Mouse (Mus musculus) midbrain, postnatal 0 days (tissue): ENCODE measurements around the gene Man1c1. TPM values are rescaled to one million over a fixed set of nuclear protein-coding genes. Genes with fewer than 3 reads are reported as not detected.

Source experiments
- ATAC-seq: fragments of 200-750 bp; cut with Nextera tagmentation; 2 replicates; pipeline ENCODE4 v1.8.0; 2017; ENCODE audit warnings: moderate number of reproducible peaks, mild to moderate bottlenecking, moderate TSS enrichment, moderate library complexity; ENCODE audit not compliant: low FRiP score
- DNase-seq: peaks from one replicate; pipeline ENCODE4 v3.0.0-alpha.2; 2015; ENCODE audit warnings: low spot score
- H3K27ac ChIP-seq: fragments of 300-500 bp; sonication (generic); 2 replicates; pipeline ENCODE4 v1.5.1; 2014; ENCODE audit warnings: low read depth, mild to moderate bottlenecking, low read length, mixed read lengths
- H3K27me3 ChIP-seq: fragments of 300-500 bp; sonication (generic); 2 replicates; pipeline ENCODE4 v1.6.1; 2014; ENCODE audit warnings: low read length, control low read depth, mixed read lengths; ENCODE audit not compliant: insufficient read depth
- H3K36me3 ChIP-seq: fragments of 300-500 bp; sonication (generic); 2 replicates; pipeline ENCODE4 v1.6.1; 2014; ENCODE audit warnings: low read length, control low read depth, mixed read lengths; ENCODE audit not compliant: insufficient read depth
- H3K4me1 ChIP-seq: fragments of 300-500 bp; sonication (generic); 2 replicates; pipeline ENCODE4 v1.6.1; 2014; ENCODE audit warnings: mild to moderate bottlenecking, control low read depth, antibody characterized with exemption, low read length, mixed read lengths; ENCODE audit not compliant: insufficient read depth
- H3K4me2 ChIP-seq: fragments of 300-500 bp; sonication (generic); 2 replicates; pipeline ENCODE4 v1.6.1; 2014; ENCODE audit warnings: low read depth, mild to moderate bottlenecking, low read length, mixed read lengths; ENCODE audit not compliant: poor library complexity, severe bottlenecking
- H3K4me3 ChIP-seq: fragments of 300-500 bp; sonication (generic); 2 replicates; pipeline ENCODE4 v1.5.1; 2014; ENCODE audit warnings: low read depth, mild to moderate bottlenecking, low read length, moderate library complexity
- H3K9ac ChIP-seq: fragments of 300-500 bp; sonication (generic); replicated peaks from 2 replicates; pipeline ENCODE4 v1.6.1; 2014; ENCODE audit warnings: mild to moderate bottlenecking, low read length, moderate library complexity, mixed read lengths; ENCODE audit not compliant: poor library complexity, severe bottlenecking
- H3K9me3 ChIP-seq: fragments of 300-500 bp; sonication (generic); 2 replicates; pipeline ENCODE4 v1.6.1; 2016; ENCODE audit warnings: low read length, control low read depth
- CTCF ChIP-seq: IDR thresholded peaks from 2 replicates; pipeline ENCODE4 v1.5.1; 2016; ENCODE audit warnings: antibody characterized with exemption, mild to moderate bottlenecking
- WGBS: fragments of 180-500 bp; shearing (Covaris S2); extraction: QIAGEN DNeasy Blood & Tissue Kit; methylation state at CpG from one replicate; pipeline ENCODE4 v1.1.7; 2014; 5-methylcytosine and 5-hydroxymethylcytosine counted together
- polyA plus RNA-seq: library from polyadenylated mRNA; unstranded; fragments of >200 nt; fragmentation: Nextera tagmentation; extraction: Ambion mirVana; gene quantifications from 2 replicates; pipeline ENCODE4 v1.2.1, GENCODE M21; 2015
- total RNA-seq: library from RNA; depleted of rRNA; stranded (reverse); fragments of >200 nt; gene quantifications from 2 replicates; pipeline ENCODE4 v1.2.3, GENCODE M21; 2014

The Man1c1 gene
- total and polyA plus RNA-seq, 2 experiments from 2014 or later, result 3.4 to 28.7 TPM

- Histone ChIP-seq H3K9ac (no peak overlapping the region), H3K9me3 (no peaks in the 10 kb centered on the region), H3K36me3 (peaks cover 65% of the 10 kb centered on the region), H3K4me3 (no peak overlapping the region), H3K4me1 (no peaks in the 10 kb centered on the region), H3K27me3 (no peaks in the 10 kb centered on the region), H3K4me2 (no peak overlapping the region), H3K27ac (no peak overlapping the region)
- no peak for ATAC-seq
- 94% methylated on average over 9 of the region's 9 CpGs for WGBS
- no peak for TF ChIP-seq CTCF
- DNase-seq, result no peak
These were observed 161.4 kb downstream of the Man1c1 start for GRCm38 (mm10) chr4:134542726-134543125.

GRCm38 (mm10) chr4:134538997-134539580 is 165.0 kb downstream of the Man1c1 start:
- Histone ChIP-seq H3K9ac (no peak overlapping the region), H3K27me3 (no peaks in the 10 kb centered on the region), H3K27ac (no peak overlapping the region), H3K4me1 (peaks cover under 1% of the 10 kb centered on the region; the same call in 1 of the 2 replicates), H3K36me3 (peaks cover 46% of the 10 kb centered on the region), H3K4me2 (no peak overlapping the region), H3K9me3 (no peaks in the 10 kb centered on the region), H3K4me3 (no peak overlapping the region)
- ATAC-seq (no peak), DNase-seq (peak; percentile 65)
- 72% methylated on average over 10 of the region's 10 CpGs for WGBS
- TF ChIP-seq CTCF, result no peak

GRCm38 (mm10) chr4:134535787-134536151 is 168.3 kb downstream of the Man1c1 start:
- ATAC-seq, result peak; percentile 25; the same call in 1 of the 2 replicates
- H3K27ac ChIP-seq, result 0 out of 2 replicates have a peak overlapping the region, but pooled peaks have one; percentile 43

GRCm38 (mm10) chr4:134534932-134535786 is 168.9 kb downstream of the Man1c1 start, which contains the start of gene Mtfr1l:
Gene Mtfr1l, minus strand, starts transcription at chr4:134535387.
- H3K9me3 ChIP-seq, result no peaks in the 10 kb centered on the region
- H3K27me3 ChIP-seq, result no peaks in the 10 kb centered on the region
- peak within 1 kb of the TSS; percentile 92 for H3K9ac ChIP-seq
- peak; percentile 95 for ATAC-seq
- H3K36me3 ChIP-seq, result peaks cover 23% of the 10 kb centered on the region
- under 1% methylated on average over 71 of the region's 71 CpGs for WGBS
- TF ChIP-seq CTCF, result no peak
- peaks cover 8% of the 10 kb centered on the region; the same call in 1 of the 2 replicates for H3K4me1 ChIP-seq
- peak within 1 kb of the TSS; percentile 90 for H3K27ac ChIP-seq
- peak within 1 kb of the TSS; percentile 95 for H3K4me2 ChIP-seq
- H3K4me3 ChIP-seq, result peak within 1 kb of the TSS; percentile 97
- DNase-seq, result peak; percentile 97

More at GRCm38 (mm10) chr4:134535787-134536151, 168.3 kb downstream of the Man1c1 start:
- Histone ChIP-seq H3K27me3 (no peaks in the 10 kb centered on the region), H3K9me3 (no peaks in the 10 kb centered on the region), H3K9ac (no peak overlapping the region), H3K4me2 (peak overlapping the region; percentile 95), H3K4me1 (peaks cover 8% of the 10 kb centered on the region; the same call in 1 of the 2 replicates), H3K36me3 (peaks cover 24% of the 10 kb centered on the region), H3K4me3 (peak overlapping the region; percentile 97)
- DNase-seq, result no peak
- no peak for TF ChIP-seq CTCF
- 2% methylated on average over 8 of the region's 8 CpGs for WGBS

GRCm38 (mm10) chr4:134534124-134534886 is 169.8 kb downstream of the Man1c1 start:
- Histone ChIP-seq H3K4me1 (peaks cover 8% of the 10 kb centered on the region; the same call in 1 of the 2 replicates), H3K36me3 (peaks cover 25% of the 10 kb centered on the region), H3K9ac (peak overlapping the region; percentile 92), H3K4me3 (peak overlapping the region; percentile 97), H3K27ac (peak overlapping the region; percentile 90), H3K27me3 (no peaks in the 10 kb centered on the region), H3K4me2 (peak overlapping the region; percentile 95), H3K9me3 (no peaks in the 10 kb centered on the region)
- no peak for TF ChIP-seq CTCF
- ATAC-seq (no peak; the same call in 1 of the 2 replicates), DNase-seq (peak; percentile 63)
- 1% methylated on average over 56 of the region's 57 CpGs for WGBS
